Mouse (Mus musculus) left cerebral cortex, postnatal 4 days (tissue): Measurements from ENCODE around the gene Pdhb. TPM values are rescaled to one million over a fixed set of nuclear protein-coding genes. Genes with fewer than 3 reads are reported as not detected.

Experiments
- DNase-seq: peaks from one replicate; pipeline ENCODE4 v3.0.0-alpha.2; 2022
- intact Hi-C: fragments of 180-260 bp; cut with DNase I; formaldehyde crosslinking; loops from one replicate; pipeline ENCODE4 v1.15.1; 2025
- total RNA-seq, 2 experiments: library from RNA; stranded (reverse); gene quantifications; 2 replicates each; pipeline ENCODE4 v1.2.3; 2021

The Pdhb gene
- total RNA-seq = 100 to 1,000 TPM; 132 to 136 TPM

GRCm38 (mm10) chr14:8172507-8173410 is at the start of gene Pdhb:
Gene Pdhb (minus strand): TSS chr14:8173025.
- peak; percentile 99 for DNase-seq
- intact Hi-C loops = loop anchor here (10.0 kb wide), 1 partner anchor 172 kb away; no protein-coding TSS in a partner anchor

GRCm38 (mm10) chr14:8222561-8222960 is 49.7 kb upstream of the Pdhb start:
- intact Hi-C loops = no loop called here
- DNase-seq = no peak

GRCm38 (mm10) chr14:8220912-8221311 is 48.1 kb upstream of the Pdhb start:
- intact Hi-C loops = no loop called here
- no peak for DNase-seq

- no peak for DNase-seq
- intact Hi-C loops = no loop called here
Measured at GRCm38 (mm10) chr14:8220306-8220705, 47.5 kb upstream of the Pdhb start.

GRCm38 (mm10) chr14:8219876-8220275 is 47.1 kb upstream of the Pdhb start:
- intact Hi-C loops = loop anchor here (10.0 kb wide), 1 partner anchor 85 kb away; no protein-coding TSS in a partner anchor
- no peak for DNase-seq

- peak; percentile 28 for DNase-seq
- intact Hi-C loops = loop anchor here (10.0 kb wide), 1 partner anchor 86 kb away; no protein-coding TSS in a partner anchor
Measured at GRCm38 (mm10) chr14:8218730-8219380, 46.0 kb upstream of the Pdhb start.

GRCm38 (mm10) chr14:8218238-8218637 is 45.4 kb upstream of the Pdhb start:
- DNase-seq = no peak
- intact Hi-C loops = loop anchor here (10.0 kb wide), 1 partner anchor 87 kb away; no protein-coding TSS in a partner anchor

- no peak for DNase-seq
- intact Hi-C loops = loop anchor here (10.0 kb wide), 1 partner anchor 89 kb away; no protein-coding TSS in a partner anchor
Measured at GRCm38 (mm10) chr14:8216100-8216499, 43.3 kb upstream of the Pdhb start.

GRCm38 (mm10) chr14:8215208-8215778 is 42.5 kb upstream of the Pdhb start:
- DNase-seq = no peak
- intact Hi-C loops = loop anchor here (10.0 kb wide), 1 partner anchor 90 kb away; no protein-coding TSS in a partner anchor

GRCm38 (mm10) chr14:8214299-8215207 is 41.7 kb upstream of the Pdhb start:
- intact Hi-C loops = loop anchor here (10.0 kb wide), 1 partner anchor 90 kb away; no protein-coding TSS in a partner anchor
- DNase-seq = peak; percentile 82

- intact Hi-C loops = loop anchor here (10.0 kb wide), 1 partner anchor 91 kb away; no protein-coding TSS in a partner anchor
- peak; percentile 100 for DNase-seq
Measured at GRCm38 (mm10) chr14:8213803-8214224, 41.0 kb upstream of the Pdhb start, which contains the start of gene Kctd6. Gene Kctd6 (plus strand): TSS chr14:8214140.

GRCm38 (mm10) chr14:8212996-8213395 is 40.2 kb upstream of the Pdhb start:
- no peak for DNase-seq
- intact Hi-C loops = loop anchor here (10.0 kb wide), 1 partner anchor 92 kb away; no protein-coding TSS in a partner anchor

- DNase-seq = no peak
- intact Hi-C loops = loop anchor here (10.0 kb wide), 1 partner anchor 95 kb away; no protein-coding TSS in a partner anchor
Measured at GRCm38 (mm10) chr14:8209896-8210295, 37.1 kb upstream of the Pdhb start.

- peak; percentile 85 for DNase-seq
- intact Hi-C loops = no loop called here
Measured at GRCm38 (mm10) chr14:8208876-8209275, 36.1 kb upstream of the Pdhb start.

- no peak for DNase-seq
- intact Hi-C loops = no loop called here
Measured at GRCm38 (mm10) chr14:8207543-8207942, 34.7 kb upstream of the Pdhb start.

GRCm38 (mm10) chr14:8207105-8207504 is 34.3 kb upstream of the Pdhb start:
- intact Hi-C loops = no loop called here

GRCm38 (mm10) chr14:8206179-8206910 is 33.5 kb upstream of the Pdhb start:
- intact Hi-C loops = no loop called here
- DNase-seq = no peak

More at GRCm38 (mm10) chr14:8207105-8207504, 34.3 kb upstream of the Pdhb start:
- DNase-seq = peak; percentile 74

- DNase-seq = no peak
- intact Hi-C loops = no loop called here
Measured at GRCm38 (mm10) chr14:8201715-8202114, 28.9 kb upstream of the Pdhb start.

- intact Hi-C loops = no loop called here
- DNase-seq = no peak
Measured at GRCm38 (mm10) chr14:8200769-8201168, 27.9 kb upstream of the Pdhb start.
